Mouse (Mus musculus) C2C12 (cell line): ENCODE results near the gene Rwdd3. TPM values are rescaled to one million over a fixed set of nuclear protein-coding genes. Genes with fewer than 3 reads are reported as not detected.
A peak's percentile ranks its signal among the peaks of the same experiment; 100 is the strongest.

ENCODE experiments used
- H3K27me3 ChIP-seq: one replicate; pipeline ENCODE4 v1.6.1; 2011; ENCODE audit not compliant: control insufficient read depth, insufficient read depth, insufficient read length
- H3K36me3 ChIP-seq: one replicate; pipeline ENCODE4 v1.6.1; 2011; ENCODE audit not compliant: control insufficient read depth, insufficient read depth
- H3K4me3 ChIP-seq: one replicate; pipeline ENCODE4 v1.5.1; 2011; ENCODE audit warnings: mild to moderate bottlenecking, control low read depth; ENCODE audit not compliant: poor library complexity, insufficient read depth, severe bottlenecking
- H3K79me2 ChIP-seq: one replicate; pipeline ENCODE4 v1.6.1; 2011; ENCODE audit not compliant: control insufficient read depth, insufficient read depth
- H3K79me3 ChIP-seq: one replicate; pipeline ENCODE4 v1.6.1; 2011; ENCODE audit warnings: low read depth, control low read depth
- H3ac ChIP-seq: one replicate; pipeline ENCODE3; 2011; ENCODE audit warnings: low read depth; ENCODE audit not compliant: control insufficient read depth, insufficient read length
- CEBPB ChIP-seq: IDR thresholded peaks from one replicate; pipeline ENCODE4 v1.6.1; 2011; ENCODE audit warnings: low read depth, mild to moderate bottlenecking, control low read depth, moderate library complexity
- CTCF ChIP-seq: IDR thresholded peaks from one replicate; pipeline ENCODE4 v1.5.1; 2011; ENCODE audit not compliant: control insufficient read depth, insufficient read depth, insufficient read length
- FOSL1 ChIP-seq: IDR thresholded peaks from one replicate; pipeline ENCODE4 v1.8.0; 2011; ENCODE audit warnings: mild to moderate bottlenecking, low read length; ENCODE audit not compliant: poor library complexity, insufficient read depth, severe bottlenecking
- MAX ChIP-seq: IDR thresholded peaks from one replicate; pipeline ENCODE4 v1.6.1; 2011; ENCODE audit warnings: mild to moderate bottlenecking, control low read depth
- MYOD1 ChIP-seq: IDR thresholded peaks from one replicate; pipeline ENCODE4 v1.6.1; 2011; ENCODE audit warnings: low read depth; ENCODE audit not compliant: control insufficient read depth, insufficient read length
- MYOG ChIP-seq: IDR thresholded peaks from one replicate; pipeline ENCODE4 v1.6.1; 2011; ENCODE audit not compliant: control insufficient read depth, insufficient read length; ENCODE audit errors: extremely low read depth
- USF1 ChIP-seq: IDR thresholded peaks from one replicate; pipeline ENCODE4 v1.6.1; 2011; ENCODE audit warnings: low read depth, mild to moderate bottlenecking, control low read depth, moderate library complexity
- polyA plus RNA-seq: library from polyadenylated mRNA; unstranded; fragments of >200 nt; fragmentation: generic; extraction: Trizol; gene quantifications from one replicate; pipeline ENCODE4 v1.2.1, GENCODE M21; 2012; ENCODE audit warnings: missing spikeins

Rwdd3 gene
- polyA plus RNA-seq, 1 experiment = 1.2 TPM

GRCm38 (mm10) chr3:121133937-121134336, 37.6 kb downstream of the Rwdd3 start:
- TF ChIP-seq MAX (no peak), CTCF (no peak), MYOD1 (no peak), FOSL1 (no peak), MYOG (no peak), CEBPB (no peak), USF1 (no peak)
- Histone ChIP-seq H3K4me3 (no peak overlapping the region), H3ac (no peak overlapping the region), H3K27me3 (no peaks in the 10 kb centered on the region), H3K79me3 (no peaks in the 10 kb centered on the region), H3K79me2 (no peaks in the 10 kb centered on the region), H3K36me3 (no peaks in the 10 kb centered on the region)

GRCm38 (mm10) chr3:121133039-121133438, 38.5 kb downstream of the Rwdd3 start:
- no peak overlapping the region for H3ac ChIP-seq
- H3K27me3 ChIP-seq = no peaks in the 10 kb centered on the region
- no peak overlapping the region for H3K4me3 ChIP-seq
- no peaks in the 10 kb centered on the region for H3K79me3 ChIP-seq
- no peaks in the 10 kb centered on the region for H3K79me2 ChIP-seq
- H3K36me3 ChIP-seq = no peaks in the 10 kb centered on the region
- TF ChIP-seq CEBPB (no peak), MAX (no peak), MYOG (no peak), MYOD1 (no peak), USF1 (no peak), FOSL1 (no peak)

GRCm38 (mm10) chr3:121127171-121127570, 44.3 kb downstream of the Rwdd3 start:
- Histone ChIP-seq H3K79me3 (no peaks in the 10 kb centered on the region), H3K4me3 (no peak overlapping the region), H3K27me3 (no peaks in the 10 kb centered on the region), H3ac (no peak overlapping the region), H3K79me2 (no peaks in the 10 kb centered on the region), H3K36me3 (no peaks in the 10 kb centered on the region)
- TF ChIP-seq MAX = no peak
- no peak for TF ChIP-seq CEBPB
- no peak for TF ChIP-seq MYOD1
- TF ChIP-seq CTCF = no peak
- no peak for TF ChIP-seq FOSL1
- no peak for TF ChIP-seq USF1
- no peak for TF ChIP-seq MYOG

GRCm38 (mm10) chr3:121126476-121126875, 45.0 kb downstream of the Rwdd3 start:
- Histone ChIP-seq H3K4me3 (no peak overlapping the region), H3ac (no peak overlapping the region), H3K36me3 (no peaks in the 10 kb centered on the region), H3K79me2 (no peaks in the 10 kb centered on the region), H3K27me3 (no peaks in the 10 kb centered on the region), H3K79me3 (no peaks in the 10 kb centered on the region)
- peak; percentile 39 for TF ChIP-seq FOSL1
- no peak for TF ChIP-seq USF1
- no peak for TF ChIP-seq CTCF
- no peak for TF ChIP-seq MAX
- TF ChIP-seq MYOD1 = peak; percentile 74
- TF ChIP-seq MYOG = no peak
- no peak for TF ChIP-seq CEBPB

GRCm38 (mm10) chr3:121121072-121121471, 50.4 kb downstream of the Rwdd3 start:
- Histone ChIP-seq H3K79me2 (no peaks in the 10 kb centered on the region), H3K79me3 (no peaks in the 10 kb centered on the region), H3ac (no peak overlapping the region), H3K27me3 (no peaks in the 10 kb centered on the region), H3K4me3 (no peak overlapping the region), H3K36me3 (no peaks in the 10 kb centered on the region)
- TF ChIP-seq MAX = no peak
- TF ChIP-seq CEBPB = no peak
- no peak for TF ChIP-seq CTCF
- TF ChIP-seq USF1 = no peak
- TF ChIP-seq MYOD1 = no peak
- TF ChIP-seq MYOG = no peak
- no peak for TF ChIP-seq FOSL1

- Histone ChIP-seq H3K79me3 (no peaks in the 10 kb centered on the region), H3K36me3 (no peaks in the 10 kb centered on the region), H3K27me3 (no peaks in the 10 kb centered on the region), H3K79me2 (no peaks in the 10 kb centered on the region), H3K4me3 (no peak overlapping the region), H3ac (no peak overlapping the region)
- no peak for TF ChIP-seq FOSL1
- no peak for TF ChIP-seq MYOD1
- no peak for TF ChIP-seq CEBPB
- no peak for TF ChIP-seq USF1
- TF ChIP-seq CTCF = no peak
- no peak for TF ChIP-seq MAX
- TF ChIP-seq MYOG = no peak
These were observed 54.9 kb downstream of the Rwdd3 start for GRCm38 (mm10) chr3:121116590-121116989.
